Mouse (Mus musculus) embryonic fibroblast, embryonic 13.5 days (primary cell): ENCODE results near the gene Dlg2.

Experiments used
- CTCF ChIP-seq: IDR thresholded peaks from 2 replicates; pipeline ENCODE4 v1.5.1; 2011; ENCODE audit warnings: mild to moderate bottlenecking, control low read depth, low read length, moderate library complexity, borderline replicate concordance; ENCODE audit not compliant: insufficient read depth
- POLR2A ChIP-seq: IDR thresholded peaks from 2 replicates; pipeline ENCODE4 v1.6.1; 2011; ENCODE audit warnings: low read depth, mild to moderate bottlenecking, control low read depth, low read length, moderate library complexity

DNA sequence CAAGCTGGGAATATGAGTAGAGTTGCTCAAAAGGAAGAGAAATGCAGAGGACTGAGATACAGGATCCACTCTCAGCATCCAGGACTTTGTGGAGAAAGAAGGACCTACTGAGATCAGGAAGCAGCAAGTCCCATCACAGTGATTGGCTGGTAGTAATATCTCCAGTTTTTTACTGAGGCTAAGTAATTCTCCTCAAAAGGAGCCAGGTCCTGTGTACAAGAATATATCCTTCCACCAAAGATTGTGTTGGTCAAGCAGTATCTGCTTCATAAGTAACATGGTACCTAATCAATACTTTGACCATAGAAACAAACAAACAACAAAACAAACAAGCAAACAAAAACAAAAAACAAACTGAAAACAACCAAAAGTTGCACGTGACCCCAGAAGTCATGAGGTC lies 980.3 kb downstream of the Dlg2 start:
- TF ChIP-seq CTCF (no peak), POLR2A (no peak)
